Mouse (Mus musculus) layer of hippocampus, postnatal 14 days (tissue): ENCODE results near the gene Paqr7. TPM values are rescaled to one million over a fixed set of nuclear protein-coding genes. Genes with fewer than 3 reads are reported as not detected.
A peak's percentile ranks its signal among the peaks of the same experiment; 100 is the strongest.
"Not testable (repeated sequence)": the region's sequence is repeated elsewhere in the genome, so short reads cannot be mapped to it uniquely, and the experiment has no call there.

Experiments used
- DNase-seq, 2 experiments: peaks; one replicate each; pipeline ENCODE4 v3.0.0; 2021 to 2022; ENCODE audit warnings: low spot score in 2 of 2, mixed read lengths in 1 of 2
- total RNA-seq, 2 experiments: library from RNA; stranded (reverse); gene quantifications; 2 replicates each; pipeline ENCODE4 v1.2.3; 2021

Gene Paqr7
- total RNA-seq, 2 experiments from 2014 or later = 47.7 to 54.8 TPM

- no peak for DNase-seq
Measured at GRCm38 (mm10) chr4:134469985-134470384, 26.5 kb upstream of the Paqr7 start.

- DNase-seq = no peak
Measured at GRCm38 (mm10) chr4:134471469-134471868, 25.0 kb upstream of the Paqr7 start.

GRCm38 (mm10) chr4:134473764-134474163, 22.7 kb upstream of the Paqr7 start:
- no peak for DNase-seq

- DNase-seq = no peak
Measured at GRCm38 (mm10) chr4:134474240-134474639, 22.3 kb upstream of the Paqr7 start.

GRCm38 (mm10) chr4:134476899-134477298, 19.6 kb upstream of the Paqr7 start:
- DNase-seq = no peak

- DNase-seq = peak; percentile 93 to 94
Measured at GRCm38 (mm10) chr4:134478031-134478430, 18.5 kb upstream of the Paqr7 start.

- no peak for DNase-seq
Measured at GRCm38 (mm10) chr4:134479839-134480238, 16.7 kb upstream of the Paqr7 start.

GRCm38 (mm10) chr4:134480864-134481263, 15.6 kb upstream of the Paqr7 start:
- peak; percentile 67 to 68 for DNase-seq

- no peak for DNase-seq
Measured at GRCm38 (mm10) chr4:134481270-134481669, 15.2 kb upstream of the Paqr7 start.

- no peak for DNase-seq
Measured at GRCm38 (mm10) chr4:134482442-134482841, 14.1 kb upstream of the Paqr7 start.

GRCm38 (mm10) chr4:134483078-134483688, 13.3 kb upstream of the Paqr7 start:
- DNase-seq = no peak

- no peak for DNase-seq
Measured at GRCm38 (mm10) chr4:134483696-134484095, 12.8 kb upstream of the Paqr7 start.

- no peak for DNase-seq
Measured at GRCm38 (mm10) chr4:134484231-134484630, 12.3 kb upstream of the Paqr7 start.

- no peak for DNase-seq
Measured at GRCm38 (mm10) chr4:134485151-134485900, 11.2 kb upstream of the Paqr7 start.

- DNase-seq = no peak
Measured at GRCm38 (mm10) chr4:134488211-134488610, 8.3 kb upstream of the Paqr7 start.

GRCm38 (mm10) chr4:134489986-134490665, 6.4 kb upstream of the Paqr7 start:
- no peak for DNase-seq

GRCm38 (mm10) chr4:134491716-134492115, 4.8 kb upstream of the Paqr7 start:
- DNase-seq = no peak

- DNase-seq = not testable (repeated sequence)
Measured at GRCm38 (mm10) chr4:134494161-134494560, 2.3 kb upstream of the Paqr7 start.

GRCm38 (mm10) chr4:134494780-134495545, 1.5 kb upstream of the Paqr7 start:
- DNase-seq = no peak

- no peak for DNase-seq
Measured at GRCm38 (mm10) chr4:134495546-134495923, 962 bp upstream of the Paqr7 start.

- DNase-seq = no peak
Measured at GRCm38 (mm10) chr4:134497223-134497622, 726 bp downstream of the Paqr7 start.
